Mouse (Mus musculus) spleen, adult 2 months (tissue): ENCODE measurements around the gene Hexa. TPM values are rescaled to one million over a fixed set of nuclear protein-coding genes. Genes with fewer than 3 reads are reported as not detected.

ENCODE experiments used
- DNase-seq, 2 experiments: peaks; one replicate each; pipeline versions ENCODE4 v3.0.0 to v3.0.0-alpha.2; 2012 to 2021; ENCODE audit warnings: low spot score in 2 of 2, low read depth in 1 of 2
- H3K27ac ChIP-seq: fragments of 200-500 bp; 2 replicates; pipeline ENCODE4 v1.5.1; 2012; ENCODE audit warnings: low read length, inconsistent platforms; ENCODE audit not compliant: insufficient read depth
- H3K27me3 ChIP-seq: fragments of 200-500 bp; 2 replicates; pipeline ENCODE4 v1.6.1; 2012; ENCODE audit warnings: mild to moderate bottlenecking, moderate library complexity, low read length, inconsistent platforms; ENCODE audit not compliant: control insufficient read depth, insufficient read depth
- H3K36me3 ChIP-seq: fragments of 200-500 bp; 2 replicates; pipeline ENCODE4 v1.6.1; 2012; ENCODE audit warnings: mild to moderate bottlenecking, low read length, inconsistent platforms; ENCODE audit not compliant: control insufficient read depth, insufficient read depth
- H3K4me1 ChIP-seq: fragments of 200-500 bp; 2 replicates; pipeline ENCODE4 v1.6.1; 2011; ENCODE audit warnings: inconsistent platforms; ENCODE audit not compliant: control insufficient read depth, insufficient read depth, insufficient read length
- H3K4me3 ChIP-seq: fragments of 200-500 bp; 2 replicates; pipeline ENCODE4 v1.5.1; 2011; ENCODE audit warnings: mild to moderate bottlenecking, inconsistent platforms; ENCODE audit not compliant: insufficient read depth, insufficient read length; ENCODE audit errors: extremely low read depth
- CTCF ChIP-seq: fragments of 200-500 bp; IDR thresholded peaks from 2 replicates; pipeline ENCODE4 v1.5.1; 2011; ENCODE audit warnings: mild to moderate bottlenecking, inconsistent platforms; ENCODE audit not compliant: insufficient read depth, insufficient read length, insufficient replicate concordance; ENCODE audit errors: extremely low read depth
- POLR2A ChIP-seq: fragments of 200-500 bp; IDR thresholded peaks from 2 replicates; pipeline ENCODE4 v1.6.1; 2011; ENCODE audit warnings: low read depth, low read length, inconsistent platforms
- WGBS: fragments of 180-500 bp; shearing (Covaris S2); methylation state at CpG from one replicate; pipeline ENCODE4 v1.1.7; 2018; 5-methylcytosine and 5-hydroxymethylcytosine counted together
- polyA plus RNA-seq: library from polyadenylated mRNA; depleted of rRNA; stranded (reverse); fragments of >200 nt; gene quantifications from 2 replicates; pipeline ENCODE4 v1.2.3, GENCODE M21; 2012; rRNA removed

The Hexa gene
- polyA plus RNA-seq, 1 experiment: 72.4 TPM

DNA sequence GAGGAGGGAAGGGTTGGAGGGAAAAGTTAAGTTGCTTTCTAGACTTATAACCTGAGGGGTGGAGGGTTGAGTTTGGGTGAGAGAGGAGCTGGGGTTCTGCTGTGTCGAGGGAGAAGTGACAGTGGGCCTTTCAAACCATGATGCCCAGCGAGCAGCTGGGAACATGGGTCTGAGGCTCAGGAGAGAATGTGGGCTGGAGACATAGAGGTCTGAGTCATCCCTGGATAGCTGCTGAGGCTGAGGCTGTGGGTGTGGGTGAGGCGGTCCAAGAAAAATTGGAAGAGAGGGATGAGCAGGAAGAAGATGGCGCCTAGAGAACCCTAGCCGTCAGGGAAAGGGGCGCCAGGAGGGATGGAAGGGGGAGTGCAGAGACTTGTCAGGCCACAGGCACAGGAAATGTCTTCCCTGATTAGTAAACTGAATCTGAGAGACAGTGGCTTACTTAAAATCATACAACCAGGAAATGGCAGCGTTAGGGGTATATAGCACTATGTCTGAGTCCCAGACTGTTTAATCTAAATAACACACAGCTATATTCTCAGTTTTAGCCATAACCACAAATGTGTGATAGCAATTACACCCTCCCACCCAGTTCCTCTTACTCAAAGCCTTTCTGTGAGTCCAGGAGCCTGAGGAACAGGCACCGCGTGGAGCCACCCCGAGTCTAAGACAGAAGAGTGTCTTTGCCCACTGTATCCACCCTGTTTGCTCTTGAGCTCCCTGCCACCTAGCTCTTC is 50.5 kb downstream of the Hexa start:
- TF ChIP-seq CTCF: no peak
- TF ChIP-seq POLR2A: no peak
- Histone ChIP-seq H3K4me3 (no peak overlapping the region), H3K27ac (no peak overlapping the region), H3K27me3 (no peaks in the 10 kb centered on the region), H3K36me3 (no peaks in the 10 kb centered on the region), H3K4me1 (no peaks in the 10 kb centered on the region)
- 66% methylated on average over 10 of the region's 10 CpGs for WGBS
- DNase-seq: no peak

DNA sequence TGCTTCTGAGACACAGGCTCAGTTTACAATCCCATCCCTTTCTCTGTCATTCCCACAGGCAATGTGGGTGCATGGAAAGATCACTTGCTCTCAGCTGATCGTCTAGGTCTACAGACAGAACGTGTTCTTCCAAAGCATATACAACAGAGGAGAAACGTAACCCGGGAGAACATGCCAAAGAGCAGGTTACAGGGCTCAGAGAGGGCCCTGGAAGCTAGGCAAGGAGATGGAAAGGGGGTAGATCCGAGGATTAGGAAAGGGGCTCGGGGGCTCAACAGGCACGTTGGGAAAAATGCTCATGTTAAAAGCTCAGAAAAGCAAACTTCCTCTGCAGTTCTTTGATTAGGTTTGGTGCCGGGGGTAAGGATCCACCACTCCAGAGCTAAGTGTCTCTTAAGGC is 62.3 kb downstream of the Hexa start:
- H3K27me3 ChIP-seq: no peaks in the 10 kb centered on the region
- TF ChIP-seq CTCF (no peak), POLR2A (no peak)

DNA sequence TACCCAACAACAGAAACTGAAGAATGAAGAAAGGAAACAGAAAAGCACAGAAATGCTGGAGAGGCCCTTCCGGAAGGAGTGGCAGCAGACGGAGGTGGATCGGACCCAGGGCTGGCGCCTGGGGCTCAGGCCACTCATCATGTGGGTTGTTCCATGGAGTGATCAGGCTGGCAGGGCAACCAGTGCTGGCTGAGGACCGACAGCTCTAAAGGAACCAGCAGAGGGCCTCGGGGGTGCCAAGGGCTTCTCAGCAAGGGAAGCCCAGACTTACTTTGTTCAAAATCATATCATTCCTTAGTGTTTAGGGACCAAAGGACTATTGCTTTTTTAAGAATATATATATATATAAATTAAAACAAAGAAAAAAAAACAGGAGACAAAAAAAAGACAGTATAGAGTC is 66.6 kb downstream of the Hexa start:
- TF ChIP-seq CTCF (no peak), POLR2A (no peak)
- Histone ChIP-seq H3K4me3 (no peak overlapping the region), H3K27ac (no peak overlapping the region), H3K27me3 (no peaks in the 10 kb centered on the region), H3K36me3 (no peaks in the 10 kb centered on the region), H3K4me1 (no peaks in the 10 kb centered on the region)
- 65% methylated on average over 6 of the region's 6 CpGs for whole genome bisulfite sequencing
- no peak for DNase-seq

More for the DNA sequence above, 62.3 kb downstream of the Hexa start:
- Histone ChIP-seq H3K4me3 (no peak overlapping the region), H3K4me1 (no peaks in the 10 kb centered on the region), H3K27ac (no peak overlapping the region), H3K36me3 (no peaks in the 10 kb centered on the region)
- 80% methylated on average over 8 of the region's 8 CpGs for WGBS
- no peak for DNase-seq

DNA sequence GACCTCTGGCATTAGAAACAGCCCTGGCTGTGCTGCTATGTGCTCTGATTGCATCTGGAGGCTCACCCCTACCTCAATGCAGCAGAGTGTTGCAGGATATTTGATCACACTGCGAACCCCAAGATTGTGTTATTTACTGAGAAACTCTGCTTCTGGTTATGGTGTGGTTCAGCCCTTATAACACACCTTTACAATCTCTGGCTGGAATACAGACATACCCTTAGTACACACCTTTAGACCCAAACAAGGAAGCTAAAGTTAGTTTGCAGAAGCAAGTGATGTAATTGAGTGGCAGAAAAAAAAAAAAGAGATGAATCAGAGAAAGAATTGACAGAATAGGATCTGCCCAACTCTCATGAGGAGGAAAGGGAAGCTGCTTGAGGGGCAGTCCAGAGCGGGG is 71.6 kb downstream of the Hexa start:
- no peak overlapping the region for H3K27ac ChIP-seq
- no peaks in the 10 kb centered on the region for H3K36me3 ChIP-seq
- no peaks in the 10 kb centered on the region for H3K27me3 ChIP-seq
- no peaks in the 10 kb centered on the region for H3K4me1 ChIP-seq
- DNase-seq: no peak
- no peak overlapping the region for H3K4me3 ChIP-seq
- 82% methylated on average over 2 of the region's 2 CpGs for WGBS
- TF ChIP-seq POLR2A (no peak), CTCF (no peak)

Other genes with a start within 250 kb of the Hexa start
- gene Adpgk, start 248.0 kb upstream of the Hexa start, polyA plus RNA-seq: 20.1 and 25.0 TPM in 2 replicates
- 0.99 and 1.2 TPM in 2 replicates for gene Bbs4, start 186.0 kb upstream of the Hexa start, polyA plus RNA-seq
- 14.7 and 16.2 TPM in 2 replicates for gene Arih1, start 52.9 kb upstream of the Hexa start, polyA plus RNA-seq
- gene Tmem202, start 307 bp downstream of the Hexa start, polyA plus RNA-seq: 0.50 and 1.0 TPM in 2 replicates
- gene Celf6, start 38.4 kb downstream of the Hexa start, polyA plus RNA-seq: 0.07 TPM in 1 of 2 replicates, not detected in the other
- gene Parp6, start 77.7 kb downstream of the Hexa start, polyA plus RNA-seq: 15.6 and 16.3 TPM in 2 replicates
- 408 and 499 TPM in 2 replicates for gene Pkm, start 116.8 kb downstream of the Hexa start, polyA plus RNA-seq
- gene Gramd2, start 140.6 kb downstream of the Hexa start, polyA plus RNA-seq: 1.1 TPM in 2 replicates
- 0.96 and 2.1 TPM in 2 replicates for gene Senp8, start 211.2 kb downstream of the Hexa start, polyA plus RNA-seq
- gene Myo9a, start 211.4 kb downstream of the Hexa start, polyA plus RNA-seq: 2.2 and 2.6 TPM in 2 replicates